Mouse (Mus musculus) forebrain, embryonic 14.5 days (tissue): ENCODE data around the gene Ier5. TPM values are rescaled to one million over a fixed set of nuclear protein-coding genes. Genes with fewer than 3 reads are reported as not detected.

ENCODE experiments used
- ATAC-seq: fragments of 200-750 bp; cut with Nextera tagmentation; 2 replicates; pipeline ENCODE4 v1.8.0; 2017; ENCODE audit warnings: mild to moderate bottlenecking, moderate library complexity
- DNase-seq: peaks from one replicate; pipeline ENCODE4 v3.0.0-alpha.2; 2015; ENCODE audit warnings: low spot score
- H3K27ac ChIP-seq: fragments of 300-500 bp; sonication (generic); 2 replicates; pipeline ENCODE4 v1.5.1; 2014; ENCODE audit warnings: low read depth, mild to moderate bottlenecking, control low read depth, low read length, moderate library complexity
- H3K27me3 ChIP-seq: fragments of 300-500 bp; sonication (generic); replicated peaks from 2 replicates; pipeline ENCODE4 v1.6.1; 2014; ENCODE audit warnings: low read length, control low read depth, mixed read lengths; ENCODE audit not compliant: control insufficient read depth, insufficient read depth
- H3K36me3 ChIP-seq: fragments of 300-500 bp; sonication (generic); 2 replicates; pipeline ENCODE4 v1.6.1; 2014; ENCODE audit warnings: low read length, control low read depth; ENCODE audit not compliant: control insufficient read depth, insufficient read depth
- H3K4me1 ChIP-seq: fragments of 300-500 bp; sonication (generic); 2 replicates; pipeline ENCODE4 v1.6.1; 2014; ENCODE audit warnings: antibody characterized with exemption, low read length, control low read depth; ENCODE audit not compliant: control insufficient read depth, insufficient read depth
- H3K4me2 ChIP-seq: fragments of 300-500 bp; sonication (generic); 2 replicates; pipeline ENCODE4 v1.6.1; 2014; ENCODE audit warnings: mild to moderate bottlenecking, control low read depth, low read length
- H3K4me3 ChIP-seq: fragments of 300-500 bp; sonication (generic); 2 replicates; pipeline ENCODE4 v1.5.1; 2014; ENCODE audit warnings: low read depth, low read length, control low read depth
- H3K9ac ChIP-seq: fragments of 300-500 bp; sonication (generic); 2 replicates; pipeline ENCODE4 v1.6.1; 2014; ENCODE audit warnings: mild to moderate bottlenecking, low read length, control low read depth, moderate library complexity
- H3K9me3 ChIP-seq: fragments of 300-500 bp; sonication (generic); replicated peaks from 2 replicates; pipeline ENCODE4 v1.6.1; 2016; ENCODE audit warnings: low read length, control low read depth, mixed read lengths; ENCODE audit not compliant: control insufficient read depth
- WGBS: fragments of 180-500 bp; shearing (Covaris S2); extraction: QIAGEN DNeasy Blood & Tissue Kit; methylation state at CpG from one replicate; pipeline ENCODE4 v1.1.7; 2014; 5-methylcytosine and 5-hydroxymethylcytosine counted together
- polyA plus RNA-seq: library from polyadenylated mRNA; unstranded; fragments of >200 nt; fragmentation: Nextera tagmentation; extraction: Ambion mirVana; gene quantifications from 2 replicates; pipeline ENCODE4 v1.2.1, GENCODE M21; 2014

The Ier5 gene
- polyA plus RNA-seq, 1 experiment from 2014 or later: 24.6 TPM

DNA sequence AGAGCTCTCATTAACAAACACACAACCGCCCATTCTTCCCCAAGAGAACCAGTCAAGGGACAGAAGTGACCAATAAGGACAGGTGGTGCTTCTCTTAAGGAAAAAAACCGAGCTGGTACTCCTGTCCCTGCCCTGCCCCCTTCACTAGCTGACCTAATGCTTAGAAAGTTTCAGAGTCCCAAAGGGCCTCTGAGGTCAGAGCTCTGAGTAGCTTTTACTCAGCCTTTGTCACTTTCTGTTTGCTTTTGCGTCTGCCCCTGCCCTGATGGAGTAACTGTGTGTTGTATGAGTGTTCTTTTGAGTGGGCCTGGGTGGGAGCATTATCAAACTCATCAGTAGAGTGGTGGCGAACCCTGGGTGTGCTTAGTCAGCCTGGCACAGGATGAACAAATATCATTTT, 9.0 kb upstream of the Ier5 start:
- Histone ChIP-seq H3K9me3 (no peaks in the 10 kb centered on the region), H3K27me3 (no peaks in the 10 kb centered on the region), H3K27ac (no peak overlapping the region), H3K36me3 (no peaks in the 10 kb centered on the region), H3K4me2 (no peak overlapping the region), H3K9ac (no peak overlapping the region), H3K4me3 (no peak overlapping the region), H3K4me1 (peaks cover 26% of the 10 kb centered on the region)
- ATAC-seq (no peak), DNase-seq (no peak)
- 38% methylated on average over 4 of the region's 4 CpGs for WGBS

DNA sequence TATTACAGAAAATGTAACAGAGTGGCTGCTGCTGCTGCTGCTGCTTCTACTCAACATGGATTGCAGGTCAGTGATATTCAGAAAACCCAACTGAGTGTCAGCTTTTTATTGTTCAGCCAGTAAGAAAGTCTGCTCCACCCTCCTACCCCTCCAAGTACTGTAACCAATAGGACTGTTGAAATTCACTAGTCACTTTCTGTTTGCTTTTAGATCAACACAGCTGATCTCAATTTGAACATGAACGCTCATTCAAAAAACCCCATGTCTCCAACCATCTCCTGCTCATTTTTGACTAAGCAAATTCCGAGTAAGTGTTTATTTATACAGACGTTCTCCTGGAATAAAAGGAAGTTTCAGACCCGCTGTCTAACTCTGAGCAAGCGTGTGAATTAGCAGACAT, 8.4 kb upstream of the Ier5 start:
- Histone ChIP-seq H3K4me3 (no peak overlapping the region), H3K4me1 (peaks cover 25% of the 10 kb centered on the region), H3K9me3 (no peaks in the 10 kb centered on the region), H3K9ac (no peak overlapping the region), H3K27ac (no peak overlapping the region), H3K36me3 (no peaks in the 10 kb centered on the region), H3K4me2 (no peak overlapping the region), H3K27me3 (no peaks in the 10 kb centered on the region)
- ATAC-seq: no peak
- 56% methylated on average over 5 of the region's 5 CpGs for WGBS
- DNase-seq: no peak

DNA sequence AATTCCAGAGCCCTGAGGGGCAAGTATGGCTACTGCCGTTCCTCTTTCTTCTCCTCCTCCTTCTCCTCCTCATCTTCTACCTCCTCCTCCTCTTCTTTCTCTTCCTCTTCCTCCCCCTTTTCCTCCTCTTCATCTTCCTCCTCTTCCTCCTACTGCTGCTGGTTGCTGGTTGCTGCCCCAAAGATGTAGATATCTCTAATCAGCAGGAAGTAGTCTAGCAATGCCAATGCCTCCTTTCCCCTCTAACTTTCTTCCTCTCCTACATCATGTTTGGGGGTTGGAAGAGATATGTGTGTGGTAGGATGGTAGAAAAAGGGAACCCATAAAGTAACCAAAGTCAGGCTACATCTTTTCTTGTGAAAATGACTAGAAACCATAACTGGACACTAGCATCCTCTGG, 6.9 kb upstream of the Ier5 start:
- no peak for DNase-seq
- H3K9ac ChIP-seq: no peak overlapping the region

GRCm38 (mm10) chr1:155103991-155104390, 4.6 kb upstream of the Ier5 start:
- Histone ChIP-seq H3K36me3 (no peaks in the 10 kb centered on the region), H3K9ac (no peak overlapping the region), H3K27me3 (no peaks in the 10 kb centered on the region), H3K4me2 (no peak overlapping the region), H3K4me1 (peaks cover 4% of the 10 kb centered on the region; the same call in 1 of the 2 replicates), H3K4me3 (no peak overlapping the region), H3K9me3 (no peaks in the 10 kb centered on the region), H3K27ac (no peak overlapping the region)
- WGBS: 90% methylated on average over 5 of the region's 5 CpGs
- DNase-seq (no peak), ATAC-seq (no peak)

More for the DNA sequence above, 6.9 kb upstream of the Ier5 start:
- WGBS: 100% methylated on average over 1 of the region's 1 CpGs
- H3K27me3 ChIP-seq: no peaks in the 10 kb centered on the region
- no peaks in the 10 kb centered on the region for H3K9me3 ChIP-seq
- ATAC-seq: no peak
- H3K27ac ChIP-seq: no peak overlapping the region
- no peak overlapping the region for H3K4me2 ChIP-seq
- no peaks in the 10 kb centered on the region for H3K36me3 ChIP-seq
- no peak overlapping the region for H3K4me3 ChIP-seq
- H3K4me1 ChIP-seq: peaks cover 14% of the 10 kb centered on the region

- WGBS: 84% methylated on average over 4 of the region's 4 CpGs
- Histone ChIP-seq H3K27me3 (no peaks in the 10 kb centered on the region), H3K4me1 (peaks cover 4% of the 10 kb centered on the region; the same call in 1 of the 2 replicates), H3K4me3 (no peak overlapping the region), H3K4me2 (no peak overlapping the region), H3K9me3 (no peaks in the 10 kb centered on the region), H3K36me3 (no peaks in the 10 kb centered on the region), H3K9ac (no peak overlapping the region), H3K27ac (no peak overlapping the region)
- ATAC-seq (no peak), DNase-seq (no peak)
Measured at GRCm38 (mm10) chr1:155102631-155103030, 3.2 kb upstream of the Ier5 start.

DNA sequence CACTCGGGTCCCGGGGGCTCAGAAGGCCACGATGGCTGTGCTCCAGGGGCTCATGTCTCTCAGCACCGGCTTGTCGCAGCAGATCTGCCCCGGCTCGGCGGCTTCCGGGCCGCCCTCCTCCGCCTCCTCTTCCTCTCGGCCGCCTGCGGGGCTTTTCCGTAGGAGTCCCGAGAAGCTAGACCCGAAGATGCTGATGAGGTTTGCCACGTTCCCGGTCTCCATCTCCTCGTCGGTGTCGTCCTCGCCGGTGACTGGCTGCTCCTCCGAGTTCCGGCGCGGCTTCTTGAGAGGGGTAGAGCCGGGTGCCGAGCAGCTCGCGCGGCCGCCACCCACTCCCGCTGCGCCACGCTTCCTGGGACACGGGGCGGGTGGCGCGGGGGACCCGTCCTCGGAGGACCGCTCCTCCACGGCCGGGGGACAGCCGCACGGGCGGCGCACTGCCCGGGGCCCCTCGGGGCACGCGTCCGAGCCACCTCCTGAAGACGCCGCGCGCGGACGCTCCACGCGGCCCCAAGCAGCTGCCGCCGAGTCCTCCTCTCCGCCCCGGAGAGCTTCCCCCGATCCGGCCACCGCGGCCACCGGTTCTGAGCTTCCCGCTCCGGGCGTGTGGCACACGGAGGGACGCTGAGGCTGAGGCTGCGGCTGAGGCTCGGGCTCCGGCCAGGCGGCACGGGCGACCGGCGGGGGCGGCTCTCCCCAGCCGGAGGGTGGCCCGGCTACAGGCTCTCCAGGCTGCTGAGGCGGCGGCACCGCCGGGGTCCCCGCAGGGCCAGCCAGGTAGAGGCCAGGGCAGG, 753 bp downstream of the Ier5 start:
- ATAC-seq (peak; percentile 45), DNase-seq (peak; percentile 57)
- under 1% methylated on average over 77 of the region's 93 CpGs for WGBS

DNA sequence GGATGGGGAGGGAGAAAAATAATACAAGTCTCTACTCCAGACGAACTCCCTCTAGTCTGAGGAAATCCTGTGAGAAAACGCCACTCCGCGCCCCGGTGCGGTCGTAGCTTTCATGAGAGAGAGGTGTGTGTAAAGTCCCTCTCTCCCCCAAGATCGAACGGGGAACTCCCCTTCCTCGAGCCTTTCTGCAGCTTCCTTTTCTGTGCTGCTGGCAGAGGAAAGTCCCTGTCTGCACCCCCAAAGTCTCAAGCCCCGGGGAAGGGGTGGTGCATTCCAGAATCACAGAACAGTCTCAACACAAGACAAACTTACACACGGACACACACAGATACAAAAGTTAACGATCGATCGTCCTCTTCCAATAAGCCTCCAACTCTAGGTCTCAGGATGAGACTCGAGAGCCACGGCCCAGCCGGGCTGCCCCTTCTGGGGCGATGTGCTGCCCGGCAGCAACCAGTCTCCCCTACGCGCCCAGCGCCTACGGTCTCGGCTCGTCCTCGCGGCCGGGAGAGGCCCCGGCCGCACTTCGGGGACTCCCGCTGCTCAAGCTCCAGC, 1.4 kb downstream of the Ier5 start:
- WGBS: under 1% methylated on average over 33 of the region's 33 CpGs
- ATAC-seq: no peak
- Histone ChIP-seq H3K27ac (peak overlapping the region; percentile 89), H3K27me3 (no peaks in the 10 kb centered on the region), H3K36me3 (peaks cover 4% of the 10 kb centered on the region; the same call in 1 of the 2 replicates), H3K4me2 (peak overlapping the region; percentile 70), H3K4me3 (peak overlapping the region; percentile 98), H3K4me1 (peaks cover 43% of the 10 kb centered on the region), H3K9ac (peak overlapping the region; percentile 100), H3K9me3 (no peaks in the 10 kb centered on the region)
- peak; percentile 56 for DNase-seq

More for the DNA sequence above, 753 bp downstream of the Ier5 start:
- peak overlapping the region; percentile 89 for H3K27ac ChIP-seq
- peak overlapping the region; percentile 98 for H3K4me3 ChIP-seq
- H3K27me3 ChIP-seq: no peaks in the 10 kb centered on the region
- H3K9ac ChIP-seq: peak overlapping the region; percentile 100
- no peaks in the 10 kb centered on the region for H3K9me3 ChIP-seq
- H3K4me2 ChIP-seq: peak overlapping the region; percentile 70
- H3K36me3 ChIP-seq: peaks cover 4% of the 10 kb centered on the region; the same call in 1 of the 2 replicates
- peaks cover 37% of the 10 kb centered on the region for H3K4me1 ChIP-seq

DNA sequence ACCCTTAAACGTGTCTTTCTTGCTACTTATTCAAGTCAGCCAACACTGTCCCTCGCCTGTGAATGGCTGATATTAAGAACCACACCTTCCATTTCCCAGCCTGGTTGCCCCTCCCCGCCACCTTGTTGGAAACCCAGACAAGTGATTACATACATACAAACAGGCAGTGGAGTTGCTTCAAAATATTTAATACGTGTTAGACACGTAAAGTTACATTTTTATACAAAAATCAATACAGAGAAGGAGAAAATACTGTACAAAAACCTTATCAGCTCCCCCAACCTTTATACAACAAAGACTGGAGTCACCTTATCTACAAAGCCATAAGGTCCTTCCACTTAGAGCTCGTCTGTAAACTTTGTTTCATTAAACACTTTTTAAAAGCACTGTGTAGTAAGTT, 2.1 kb downstream of the Ier5 start:
- H3K4me2 ChIP-seq: peak overlapping the region; percentile 70
- H3K9ac ChIP-seq: peak overlapping the region; percentile 100
- peaks cover 50% of the 10 kb centered on the region for H3K4me1 ChIP-seq
- H3K4me3 ChIP-seq: peak overlapping the region; percentile 98
- ATAC-seq (no peak), DNase-seq (peak; percentile 39)
- no peaks in the 10 kb centered on the region for H3K27me3 ChIP-seq
- 0 out of 2 replicates have a peak overlapping the region, but pooled peaks have one; percentile 89 for H3K27ac ChIP-seq
- WGBS: 20% methylated on average over 6 of the region's 6 CpGs
- H3K9me3 ChIP-seq: no peaks in the 10 kb centered on the region
- peaks cover 4% of the 10 kb centered on the region; the same call in 1 of the 2 replicates for H3K36me3 ChIP-seq
